Mouse (Mus musculus) mouse embryonic stem cell (cell line): ENCODE measurements around the gene C130079G13Rik.
"Not testable (repeated sequence)": the region's sequence is repeated elsewhere in the genome, so short reads cannot be mapped to it uniquely, and the experiment has no call there.

Experiments used
- in situ Hi-C, 2 experiments: fragments of 300-500 bp; cut with MboI; formaldehyde crosslinking; loops; 1 replicate in 1 of 2; 3 replicates in 1 of 2; pipeline ENCODE4 v1.14.3; 2019 to 2020; ENCODE audit warnings: low sequenced_read_pairs in 2 of 2, low pct_unique_long_range_greater_than_20kb in 1 of 2, mixed read lengths in 1 of 2; ENCODE audit not compliant: unreplicated experiment in 1 of 2

The C130079G13Rik gene

DNA sequence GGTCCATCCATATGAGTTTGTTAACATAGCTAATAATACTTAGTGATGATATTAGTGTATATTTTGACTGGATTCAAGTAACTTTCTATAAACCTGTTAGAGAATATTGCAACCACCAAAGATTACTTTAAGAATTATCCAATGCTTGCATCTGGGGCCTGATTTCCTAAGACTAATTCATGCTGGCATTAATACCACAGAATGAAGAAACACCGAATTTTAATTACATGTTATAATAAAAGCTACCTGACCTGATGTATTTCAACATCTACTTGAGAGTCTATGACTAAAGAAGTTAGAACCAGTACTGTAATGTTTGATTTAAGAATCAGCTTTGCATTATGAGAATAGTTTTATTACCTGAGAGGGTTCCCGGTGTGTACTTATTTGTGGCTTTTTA lies at the start of gene C130079G13Rik:
Gene C130079G13Rik (plus strand): TSS at position 301 of the 400 bp plus-strand sequence.
- in situ Hi-C loops, result no loop called here

DNA sequence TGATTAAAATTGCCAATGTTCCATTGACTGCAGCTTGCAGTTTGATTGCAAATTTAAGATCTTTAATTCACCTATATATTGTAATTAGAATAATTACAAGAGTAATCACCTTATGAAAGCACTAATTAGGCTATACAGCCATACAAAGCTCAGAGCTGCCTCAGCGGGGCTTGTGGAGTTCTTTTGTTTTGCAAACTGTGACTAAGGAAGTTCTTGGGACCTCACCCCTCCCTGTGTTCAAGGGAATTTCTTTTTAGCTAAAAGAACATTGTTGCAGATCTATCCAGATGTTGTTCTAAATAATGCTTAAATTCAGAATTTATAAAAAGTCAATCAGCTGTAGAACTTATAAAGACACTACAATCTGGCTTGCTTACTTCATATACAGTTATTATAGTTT lies 47.4 kb upstream of the C130079G13Rik start:
- in situ Hi-C loops, result not testable (repeated sequence)

DNA sequence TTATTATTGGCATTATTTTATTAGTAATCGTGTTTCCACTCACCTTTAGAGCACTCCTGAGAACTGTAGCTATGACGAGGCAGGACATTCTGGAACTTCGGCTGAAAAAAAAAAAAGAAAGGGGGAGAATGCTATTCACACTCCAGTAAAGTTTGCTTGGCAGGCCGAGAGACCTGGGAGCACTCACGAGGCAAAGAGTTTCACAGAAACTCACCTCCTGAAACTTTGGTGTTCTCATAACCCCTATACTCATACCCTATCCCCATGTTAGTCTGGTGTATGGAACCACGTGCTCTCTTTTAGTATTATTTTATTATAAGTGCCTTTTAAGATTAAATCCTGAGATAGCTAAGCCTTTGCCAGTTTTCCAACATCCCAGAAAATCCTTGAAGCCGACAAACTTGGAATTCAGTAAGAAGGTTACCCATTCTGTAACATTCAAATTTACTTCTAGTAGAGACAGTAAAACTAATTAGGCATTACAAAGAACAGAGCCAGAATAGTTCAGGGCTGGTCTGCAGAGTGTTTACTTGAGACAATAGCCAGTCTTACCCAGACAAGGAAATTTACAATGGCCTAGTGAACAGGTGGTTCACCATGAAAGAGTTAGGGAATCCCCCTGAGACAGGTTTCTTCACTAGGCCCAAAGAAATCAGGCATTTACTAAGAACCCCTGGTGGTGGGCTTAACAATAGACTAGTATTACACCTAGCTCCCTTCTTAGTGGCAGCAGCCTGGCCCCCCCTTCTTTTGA lies 45.0 kb upstream of the C130079G13Rik start:
- in situ Hi-C loops, result not testable (repeated sequence)

DNA sequence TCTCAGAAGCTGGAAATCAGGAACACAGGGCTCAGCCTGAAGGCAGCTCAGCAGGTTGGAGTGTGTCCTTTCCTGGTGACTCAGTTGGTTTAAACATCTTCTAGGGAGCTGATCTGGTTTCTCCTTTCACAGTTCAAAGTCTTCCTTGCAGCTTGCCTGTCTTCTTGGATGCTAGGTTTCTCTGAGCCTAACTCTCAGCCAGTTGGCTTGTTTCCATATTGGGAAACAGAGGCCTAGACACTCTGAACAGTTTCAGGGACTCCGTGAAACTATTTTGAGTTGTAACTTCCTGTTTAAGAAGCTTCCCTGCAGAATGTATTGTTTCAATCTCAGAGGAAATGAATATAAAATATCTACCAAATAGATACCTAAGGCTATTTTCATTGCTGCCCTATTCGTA lies 31.7 kb upstream of the C130079G13Rik start:
- in situ Hi-C loops, result no loop called here

DNA sequence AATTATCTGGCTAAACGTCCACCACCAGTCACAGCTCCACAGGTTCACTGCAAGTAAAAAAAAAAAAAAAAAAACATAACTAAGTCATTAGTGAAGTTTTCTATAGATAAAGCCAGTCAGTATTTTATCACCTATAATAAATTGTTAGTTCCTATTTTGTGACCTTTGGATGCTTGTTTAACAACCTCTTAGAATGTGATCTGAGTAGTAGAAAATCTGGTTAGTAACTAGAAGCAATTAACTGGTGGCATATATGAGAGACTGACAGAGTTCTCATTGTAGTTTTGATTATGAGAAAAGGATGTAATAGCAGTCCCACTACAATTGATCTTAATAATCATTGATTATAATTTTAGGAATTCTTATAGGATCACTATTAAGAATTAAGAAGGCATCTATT lies 9.6 kb downstream of the C130079G13Rik start:
- in situ Hi-C loops, result no loop called here

DNA sequence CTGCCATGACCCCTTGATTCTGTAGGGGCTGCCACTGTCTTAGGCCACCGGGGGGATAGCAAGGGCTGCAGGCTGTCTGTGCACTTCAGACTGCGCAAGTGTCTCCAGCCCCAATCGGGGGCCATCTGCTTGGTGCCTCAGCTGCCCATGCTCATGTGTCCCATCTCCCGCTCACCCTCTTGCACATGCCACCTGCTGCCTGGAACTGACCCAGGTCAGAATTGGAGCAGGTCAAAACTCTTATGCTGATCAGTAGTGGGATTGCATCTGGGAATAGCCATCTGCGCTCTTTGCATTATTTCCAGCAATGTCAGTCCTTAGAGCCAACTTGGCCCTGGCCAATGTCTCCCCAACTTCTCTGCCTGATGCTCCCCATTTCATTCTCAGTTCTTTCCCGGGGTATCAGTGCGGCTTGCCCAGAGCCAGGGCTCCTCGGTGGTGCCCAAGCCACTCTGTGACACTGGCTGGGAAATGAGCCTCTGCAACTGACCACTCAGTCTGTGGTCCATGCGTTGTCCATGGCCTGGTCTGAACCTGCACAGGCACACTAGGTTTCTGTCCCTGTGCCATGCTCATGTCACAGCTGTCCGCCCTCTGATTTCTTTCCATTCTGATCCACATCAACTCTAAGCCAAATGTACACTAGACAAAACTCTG lies 22.4 kb downstream of the C130079G13Rik start:
- in situ Hi-C loops, result no loop called here

DNA sequence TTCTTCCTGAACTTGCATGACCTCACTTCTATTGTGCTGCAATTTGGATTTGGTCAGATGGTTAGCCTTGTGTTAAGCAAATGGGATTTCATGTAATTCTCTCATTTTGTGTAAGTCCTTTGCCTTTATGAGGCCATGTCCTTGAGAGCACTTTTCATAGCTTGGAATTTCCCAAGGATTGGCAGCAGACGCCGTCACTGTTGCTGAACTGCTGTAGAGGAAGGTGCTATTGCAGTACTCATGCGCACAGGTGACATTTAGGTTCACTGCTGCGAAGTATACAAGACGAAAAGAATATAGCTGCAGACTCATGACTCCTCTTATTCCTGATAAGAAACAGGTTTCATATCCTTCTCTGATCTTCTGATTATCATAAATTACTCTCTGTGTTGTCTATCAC lies 45.9 kb downstream of the C130079G13Rik start:
- in situ Hi-C loops, result no loop called here

DNA sequence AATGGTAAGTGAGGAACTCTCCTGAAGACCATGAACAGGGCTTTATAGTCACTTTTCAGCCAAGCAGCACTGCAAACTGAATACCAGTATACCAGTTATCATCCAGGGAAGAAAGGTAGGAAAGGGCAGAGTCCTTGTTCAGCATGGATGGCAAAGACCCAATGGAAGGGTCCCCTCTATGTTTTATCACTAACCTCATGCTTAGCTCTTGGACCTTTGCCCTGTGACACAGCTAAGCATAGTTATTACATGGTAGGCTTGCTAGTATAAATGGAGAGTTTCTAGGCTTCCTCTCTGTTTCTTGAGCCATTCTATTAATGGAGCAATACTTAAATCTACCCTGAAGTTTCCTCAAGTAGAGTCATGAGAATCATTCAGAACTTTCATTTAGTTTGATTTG lies 49.6 kb downstream of the C130079G13Rik start:
- in situ Hi-C loops, result no loop called here
